Mouse (Mus musculus) Patski (cell line): Measurements from ENCODE around the gene Rexo4. TPM values are rescaled to one million over a fixed set of nuclear protein-coding genes. Genes with fewer than 3 reads are reported as not detected.

Source experiments
- ATAC-seq: fragments of 100-300 bp; one replicate; pipeline ENCODE4 v1.8.0; 2021
- CTCF ChIA-PET: fragments of 350-600 bp; sonication (Branson Sonifier 250); formaldehyde crosslinking; loops from one replicate; lab custom pipeline; 2022; ENCODE audit warnings: inconsistent platforms; lab: Charles Lee
- POLR2A ChIA-PET: fragments of 350-600 bp; sonication (Branson Sonifier 250); formaldehyde crosslinking; loops from one replicate; lab custom pipeline; 2022; ENCODE audit warnings: antibody characterized with exemption, inconsistent platforms; lab: Charles Lee
- DNase-seq: peaks from one replicate; pipeline ENCODE4 v3.0.0-alpha.2; 2011; ENCODE audit warnings: low read depth, low spot score
- H3K27me3 ChIP-seq: fragments of 371-371 bp; one replicate; pipeline ENCODE4 v1.5.1; 2021
- CTCF ChIP-seq: fragments of 100-300 bp; IDR thresholded peaks from one replicate; pipeline ENCODE4 v1.5.1; 2021
- in situ Hi-C: fragments of 300-500 bp; cut with MboI; formaldehyde crosslinking; loops from 3 replicates; pipeline ENCODE4 v1.11.1; 2018; ENCODE audit warnings: low pct_unique_long_range_greater_than_20kb, mixed read lengths
- polyA plus RNA-seq: library from polyadenylated mRNA; unstranded; gene quantifications from one replicate; pipeline ENCODE4 v1.2.3, GENCODE M21; 2021

Rexo4 gene
- polyA plus RNA-seq, 1 experiment from 2014 or later = 51.8 TPM

GRCm38 (mm10) chr2:26927745-26928476, 36.3 kb downstream of the Rexo4 start:
- ChIA-PET POLR2A (interaction anchor here (3.7 kb wide), 1 partner anchor 11 kb away, joined by 17 read pairs; the partner anchor contains the start of genes Surf1 and Surf2), CTCF (interaction anchor here (2.0 kb wide), 1 partner anchor 19 kb away, joined by 4 read pairs; no protein-coding TSS in a partner anchor)
- H3K27me3 ChIP-seq = no peaks in the 10 kb centered on the region
- TF ChIP-seq CTCF = no peak
- in situ Hi-C loops = no loop called here
- DNase-seq (no peak), ATAC-seq (peak; percentile 36)

- H3K27me3 ChIP-seq = no peaks in the 10 kb centered on the region
- ATAC-seq (no peak), DNase-seq (no peak)
- in situ Hi-C loops = loop anchor here (25.0 kb wide), 1 partner anchor 484 kb away; the partner anchor contains the start of gene Sec16a
- ChIA-PET CTCF (interaction anchor here (0.8 to 1.6 kb wide), 5 partner anchors 10 to 117 kb away, joined by 3 to 4 read pairs (median 3); no protein-coding TSS in a partner anchor), POLR2A (interaction anchor here (0.9 kb wide), 1 partner anchor 10 kb away, joined by 3 read pairs; no protein-coding TSS in a partner anchor)
- no peak for TF ChIP-seq CTCF
Observed at GRCm38 (mm10) chr2:26921784-26922183, 42.4 kb downstream of the Rexo4 start.

GRCm38 (mm10) chr2:26920190-26920855, 43.9 kb downstream of the Rexo4 start:
- TF ChIP-seq CTCF = no peak
- POLR2A ChIA-PET = interaction anchor here (0.6 kb wide), 1 partner anchor 16 kb away, joined by 4 read pairs; no protein-coding TSS in a partner anchor

GRCm38 (mm10) chr2:26919684-26920083, 44.5 kb downstream of the Rexo4 start:
- ATAC-seq (no peak), DNase-seq (no peak)
- TF ChIP-seq CTCF = no peak
- in situ Hi-C loops = loop anchor here (25.0 kb wide), 1 partner anchor 482 kb away; the partner anchor contains the start of gene Sec16a
- CTCF ChIA-PET = interaction anchor here (1.3 to 2.4 kb wide), 3 partner anchors 10 to 12 kb away, joined by 3 to 7 read pairs (median 3); no protein-coding TSS in a partner anchor
- POLR2A ChIA-PET = interaction anchor here (0.6 kb wide), 1 partner anchor 16 kb away, joined by 4 read pairs; no protein-coding TSS in a partner anchor
- H3K27me3 ChIP-seq = no peaks in the 10 kb centered on the region

More at GRCm38 (mm10) chr2:26920190-26920855, 43.9 kb downstream of the Rexo4 start:
- CTCF ChIA-PET = interaction anchor here (1.3 to 1.5 kb wide), 2 partner anchors 10 to 11 kb away, joined by 3 read pairs; no protein-coding TSS in a partner anchor
- no peaks in the 10 kb centered on the region for H3K27me3 ChIP-seq
- ATAC-seq = no peak
- DNase-seq = no peak
- in situ Hi-C loops = loop anchor here (25.0 kb wide), 1 partner anchor 483 kb away; the partner anchor contains the start of gene Sec16a

GRCm38 (mm10) chr2:26916738-26917137, 47.4 kb downstream of the Rexo4 start:
- H3K27me3 ChIP-seq = no peaks in the 10 kb centered on the region
- DNase-seq (no peak), ATAC-seq (no peak)
- CTCF ChIA-PET = interaction anchor here (1.4 to 2.5 kb wide), 2 partner anchors 13 to 14 kb away, joined by 3 to 10 read pairs; partner anchors contain the start of gene Surf6
- in situ Hi-C loops = loop anchor here (25.0 kb wide), 1 partner anchor 479 kb away; the partner anchor contains the start of gene Sec16a
- POLR2A ChIA-PET = interaction anchor here (3.3 kb wide), 1 partner anchor 10 kb away, joined by 17 read pairs; no protein-coding TSS in a partner anchor
- TF ChIP-seq CTCF = no peak

- POLR2A ChIA-PET = interaction anchor here (1.1 to 3.3 kb wide), 2 partner anchors 10 to 16 kb away, joined by 4 to 17 read pairs; no protein-coding TSS in a partner anchor
- peak; percentile 55 for ATAC-seq
- DNase-seq = no peak
- CTCF ChIA-PET = interaction anchor here (1.4 to 2.5 kb wide), 2 partner anchors 13 to 14 kb away, joined by 3 to 10 read pairs; partner anchors contain the start of gene Surf6
- H3K27me3 ChIP-seq = no peaks in the 10 kb centered on the region
- in situ Hi-C loops = loop anchor here (25.0 kb wide), 1 partner anchor 479 kb away; the partner anchor contains the start of gene Sec16a
- TF ChIP-seq CTCF = no peak
Observed at GRCm38 (mm10) chr2:26915927-26916728, 48.1 kb downstream of the Rexo4 start, which contains the start of the genes Surf2 and Surf1. Gene Surf2, plus strand, starts transcription at chr2:26916367. Gene Surf1, minus strand, starts transcription at chr2:26916530.

- no peak for TF ChIP-seq CTCF
- ChIA-PET CTCF (no interaction called here), POLR2A (no interaction called here)
- H3K27me3 ChIP-seq = no peaks in the 10 kb centered on the region
- in situ Hi-C loops = loop anchor here (25.0 kb wide), 1 partner anchor 477 kb away; the partner anchor contains the start of gene Sec16a
- DNase-seq (no peak), ATAC-seq (no peak)
Observed at GRCm38 (mm10) chr2:26914148-26914941, 49.8 kb downstream of the Rexo4 start.

GRCm38 (mm10) chr2:26913416-26914147, 50.6 kb downstream of the Rexo4 start:
- no peak for TF ChIP-seq CTCF
- CTCF ChIA-PET = interaction anchor here (1.1 to 2.0 kb wide), 2 partner anchors 17 to 267 kb away, joined by 3 to 7 read pairs; no protein-coding TSS in a partner anchor
- in situ Hi-C loops = loop anchor here (25.0 kb wide), 1 partner anchor 476 kb away; the partner anchor contains the start of gene Sec16a
- ATAC-seq (no peak), DNase-seq (no peak)
- H3K27me3 ChIP-seq = no peaks in the 10 kb centered on the region
- POLR2A ChIA-PET = interaction anchor here (0.6 kb wide), 1 partner anchor 150 kb away, joined by 3 read pairs; no protein-coding TSS in a partner anchor
